Mouse (Mus musculus): ENCODE measurements around the gene Bmp8b. TPM values are rescaled to one million over a fixed set of nuclear protein-coding genes. Genes with fewer than 3 reads are reported as not detected.
A peak's percentile ranks its signal among the peaks of the same experiment; 100 is the strongest.
"Not testable (repeated sequence)": the region's sequence is repeated elsewhere in the genome, so short reads cannot be mapped to it uniquely, and the experiment has no call there.

The Bmp8b gene
- polyA plus RNA-seq, 1 experiment from 2014 or later: 0.24 TPM

DNA sequence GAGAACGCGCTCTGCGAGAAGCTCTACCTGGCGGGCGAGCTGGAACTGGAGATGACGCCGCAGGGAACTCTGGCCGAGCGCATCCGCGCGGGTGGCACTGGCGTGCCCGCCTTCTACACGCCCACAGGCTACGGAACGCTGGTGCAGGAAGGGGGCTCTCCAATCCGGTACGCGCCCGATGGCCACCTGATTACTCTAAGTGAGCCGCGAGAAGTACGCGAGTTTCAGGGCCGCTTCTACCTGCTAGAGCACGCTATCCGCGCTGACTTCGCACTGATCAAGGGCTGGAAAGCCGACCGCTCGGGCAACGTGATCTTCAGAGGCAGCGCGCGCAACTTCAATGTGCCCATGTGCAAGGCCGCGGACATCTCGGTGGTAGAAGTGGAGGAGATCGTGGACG lies 11.7 kb downstream of the Bmp8b start:
- H3K27ac ChIP-seq (ENCODE audit: low read depth, low read length); H3K4me1 ChIP-seq (replicated peaks; ENCODE audit: control insufficient read depth, insufficient read depth, low read length); H3K9me3 ChIP-seq (ENCODE audit: control insufficient read depth, low read length); H3K36me3 ChIP-seq (ENCODE audit: control insufficient read depth, insufficient read depth, low read length); DNase-seq (ENCODE audit: low spot score); H3K9ac ChIP-seq (ENCODE audit: low read length); H3K27me3 ChIP-seq (ENCODE audit: control insufficient read depth, insufficient read depth, low read length): not testable (repeated sequence)
- peak; percentile 29; the same call in 1 of the 2 replicates for ATAC-seq (replicated peaks; ENCODE audit: low FRiP score)
- WGBS: 22% methylated on average over 33 of the region's 42 CpGs
- H3K4me3 ChIP-seq (ENCODE audit: low read depth, low read length): peak overlapping the region; percentile 9; the same call in 1 of the 2 replicates
- H3K4me2 ChIP-seq (ENCODE audit: low read depth, low read length, severe bottlenecking): peak overlapping the region; percentile 48

DNA sequence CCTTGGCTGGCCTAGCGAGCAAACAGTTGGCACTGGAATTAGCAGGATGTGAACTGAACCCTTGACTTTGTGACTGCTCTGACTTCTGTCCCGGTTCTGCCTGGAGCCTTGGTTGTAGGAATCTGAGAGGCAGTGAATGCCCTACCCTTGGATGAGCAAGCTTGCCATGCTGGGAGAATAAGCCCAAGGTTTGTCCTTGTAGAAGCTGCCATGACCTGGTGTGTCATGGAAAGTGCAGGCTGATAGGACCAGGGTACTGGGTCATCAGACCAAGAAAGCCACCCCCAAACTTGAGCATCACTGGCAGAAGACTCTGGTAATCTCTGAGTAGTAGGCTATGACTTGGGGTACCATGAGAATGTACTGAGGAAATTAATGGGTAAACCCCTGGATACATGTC lies 16.3 kb downstream of the Bmp8b start:
- DNase-seq (ENCODE audit: low spot score) (no peak), ATAC-seq (replicated peaks; ENCODE audit: low FRiP score) (no peak)
- Histone ChIP-seq H3K27ac (ENCODE audit: low read depth, low read length) (no peak overlapping the region), H3K27me3 (ENCODE audit: control insufficient read depth, insufficient read depth, low read length) (no peaks in the 10 kb centered on the region; the same call in 1 of the 2 replicates), H3K4me1 (replicated peaks; ENCODE audit: control insufficient read depth, insufficient read depth, low read length) (no peaks in the 10 kb centered on the region), H3K9ac (ENCODE audit: low read length) (no peak overlapping the region), H3K4me3 (ENCODE audit: low read depth, low read length) (no peak overlapping the region), H3K36me3 (ENCODE audit: control insufficient read depth, insufficient read depth, low read length) (no peaks in the 10 kb centered on the region; the same call in 1 of the 2 replicates), H3K9me3 (ENCODE audit: control insufficient read depth, low read length) (no peaks in the 10 kb centered on the region), H3K4me2 (ENCODE audit: low read depth, low read length, severe bottlenecking) (no peak overlapping the region)
- 90% methylated on average over 2 of the region's 2 CpGs for WGBS

DNA sequence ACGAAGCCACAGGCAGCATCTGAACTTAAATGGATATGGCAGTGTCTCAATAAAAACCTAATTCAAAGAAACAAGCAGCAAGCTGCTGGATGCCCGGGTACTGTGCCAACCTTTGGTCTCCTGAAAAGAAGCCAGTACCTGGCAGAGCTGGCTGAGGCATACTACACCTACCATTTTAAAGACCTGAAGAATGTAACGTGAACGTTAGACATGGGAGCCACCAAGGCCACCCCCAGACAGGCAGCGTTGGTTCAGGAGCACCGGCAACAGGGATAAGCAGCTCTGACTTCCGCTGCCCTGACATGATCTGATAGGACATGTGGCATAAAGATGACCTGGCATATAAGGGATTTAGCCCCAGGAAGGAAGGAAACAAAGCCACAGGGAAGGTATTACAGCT lies 21.7 kb downstream of the Bmp8b start:
- no peak for ATAC-seq (replicated peaks; ENCODE audit: low FRiP score)
- Histone ChIP-seq H3K27ac (ENCODE audit: low read depth, low read length) (no peak overlapping the region), H3K4me1 (replicated peaks; ENCODE audit: control insufficient read depth, insufficient read depth, low read length) (no peaks in the 10 kb centered on the region), H3K36me3 (ENCODE audit: control insufficient read depth, insufficient read depth, low read length) (peaks cover 16% of the 10 kb centered on the region; the same call in 1 of the 2 replicates), H3K4me3 (ENCODE audit: low read depth, low read length) (no peak overlapping the region), H3K9me3 (ENCODE audit: control insufficient read depth, low read length) (no peaks in the 10 kb centered on the region), H3K9ac (ENCODE audit: low read length) (no peak overlapping the region), H3K27me3 (ENCODE audit: control insufficient read depth, insufficient read depth, low read length) (no peaks in the 10 kb centered on the region), H3K4me2 (ENCODE audit: low read depth, low read length, severe bottlenecking) (no peak overlapping the region)
- 92% methylated on average over 7 of the region's 7 CpGs for WGBS
- peak; percentile 7 for DNase-seq (ENCODE audit: low spot score)

DNA sequence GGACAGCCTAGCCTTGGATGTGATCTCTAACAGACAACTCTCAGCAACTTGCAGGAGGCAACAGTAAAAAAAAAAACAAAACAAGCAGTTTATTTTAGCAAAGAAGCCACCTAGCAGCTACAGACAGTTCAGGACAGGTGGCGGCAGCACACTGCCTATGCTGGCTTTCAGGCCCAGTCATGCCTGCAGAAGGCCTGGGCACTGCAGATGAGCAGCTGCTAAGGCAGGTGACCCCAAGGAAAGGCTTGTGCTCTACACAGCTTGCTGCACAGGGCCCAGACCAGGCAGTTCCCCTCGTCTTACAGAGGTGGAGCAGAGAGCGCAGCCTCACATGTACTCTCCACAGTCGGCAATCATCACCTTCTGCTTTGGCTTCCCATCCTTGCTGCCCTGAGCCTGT lies 22.1 kb downstream of the Bmp8b start:
- Histone ChIP-seq H3K4me3 (ENCODE audit: low read depth, low read length) (no peak overlapping the region), H3K4me1 (replicated peaks; ENCODE audit: control insufficient read depth, insufficient read depth, low read length) (no peaks in the 10 kb centered on the region), H3K27me3 (ENCODE audit: control insufficient read depth, insufficient read depth, low read length) (no peaks in the 10 kb centered on the region), H3K9ac (ENCODE audit: low read length) (no peak overlapping the region), H3K27ac (ENCODE audit: low read depth, low read length) (no peak overlapping the region), H3K36me3 (ENCODE audit: control insufficient read depth, insufficient read depth, low read length) (peaks cover 16% of the 10 kb centered on the region; the same call in 1 of the 2 replicates), H3K4me2 (ENCODE audit: low read depth, low read length, severe bottlenecking) (no peak overlapping the region), H3K9me3 (ENCODE audit: control insufficient read depth, low read length) (no peaks in the 10 kb centered on the region)
- DNase-seq (ENCODE audit: low spot score) (peak; percentile 48), ATAC-seq (replicated peaks; ENCODE audit: low FRiP score) (no peak)
- 88% methylated on average over 4 of the region's 4 CpGs for WGBS

DNA sequence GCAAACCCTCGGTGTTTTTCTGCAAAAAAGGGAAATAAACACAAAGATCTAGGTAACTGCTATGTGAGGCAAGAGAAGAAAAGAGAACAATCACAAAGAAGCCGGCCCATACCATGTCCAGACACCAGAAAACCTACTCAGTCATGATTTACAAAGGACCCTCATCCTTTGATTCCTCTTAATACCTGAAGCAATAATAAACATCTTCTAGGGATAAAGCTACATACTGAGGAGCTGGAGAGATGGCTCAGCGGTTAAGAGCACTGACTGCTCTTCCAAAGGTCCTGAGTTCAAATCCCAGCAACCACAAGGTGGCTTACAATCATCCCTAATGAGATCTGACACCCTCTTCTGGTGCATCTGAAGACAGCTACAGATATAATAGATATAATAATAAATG lies 32.6 kb downstream of the Bmp8b start:
- no peaks in the 10 kb centered on the region; the same call in 1 of the 2 replicates for H3K4me1 ChIP-seq (replicated peaks; ENCODE audit: control insufficient read depth, insufficient read depth, low read length)
- peaks cover 7% of the 10 kb centered on the region; the same call in 1 of the 2 replicates for H3K36me3 ChIP-seq (ENCODE audit: control insufficient read depth, insufficient read depth, low read length)
- no peak overlapping the region for H3K27ac ChIP-seq (ENCODE audit: low read depth, low read length)
- 92% methylated on average over 3 of the region's 3 CpGs for WGBS
- H3K4me3 ChIP-seq (ENCODE audit: low read depth, low read length): no peak overlapping the region
- H3K9me3 ChIP-seq (ENCODE audit: control insufficient read depth, low read length): no peaks in the 10 kb centered on the region
- DNase-seq (ENCODE audit: low spot score) (no peak), ATAC-seq (replicated peaks; ENCODE audit: low FRiP score) (no peak)
- no peak overlapping the region for H3K4me2 ChIP-seq (ENCODE audit: low read depth, low read length, severe bottlenecking)
- no peak overlapping the region for H3K9ac ChIP-seq (ENCODE audit: low read length)
- H3K27me3 ChIP-seq (ENCODE audit: control insufficient read depth, insufficient read depth, low read length): peaks cover 2% of the 10 kb centered on the region; the same call in 1 of the 2 replicates

DNA sequence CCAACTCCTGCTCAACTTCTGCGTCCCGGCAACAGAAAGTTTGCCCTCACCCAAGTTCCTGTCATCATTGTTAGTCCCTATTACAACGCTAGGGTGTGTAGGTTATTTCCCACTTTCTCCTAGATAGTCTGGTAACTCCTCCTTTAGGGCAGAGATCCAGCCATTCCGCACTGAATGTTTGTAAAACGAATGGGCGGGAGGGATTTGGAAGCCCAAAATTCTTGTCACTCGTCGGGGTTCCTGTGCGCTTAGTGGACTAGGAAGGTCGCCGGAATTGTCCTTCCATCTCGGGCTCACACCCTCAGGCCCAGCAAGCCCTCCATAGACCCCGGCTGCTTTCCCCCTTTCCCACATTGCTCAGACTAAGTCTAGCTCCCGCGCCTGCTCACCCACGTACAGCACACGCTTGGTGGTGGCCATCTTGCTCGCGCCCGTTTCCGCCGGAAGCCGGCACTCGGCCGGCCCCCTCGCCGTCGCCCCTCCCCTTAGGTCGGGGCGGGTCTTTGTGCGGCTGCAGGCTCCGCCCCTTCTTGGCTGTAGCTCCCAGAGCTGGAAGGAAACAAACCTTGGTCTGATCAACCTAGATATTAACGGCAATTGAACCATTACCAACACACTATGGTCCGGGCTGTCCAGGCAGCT lies 34.7 kb downstream of the Bmp8b start, which contains the start of gene Ppie:
Gene Ppie (minus strand): TSS at position 439 of the 642 bp plus-strand sequence.
- Histone ChIP-seq H3K4me2 (ENCODE audit: low read depth, low read length, severe bottlenecking) (peak within 1 kb of the TSS; percentile 67), H3K4me1 (replicated peaks; ENCODE audit: control insufficient read depth, insufficient read depth, low read length) (no peaks in the 10 kb centered on the region; the same call in 1 of the 2 replicates), H3K27ac (ENCODE audit: low read depth, low read length) (peak within 1 kb of the TSS; percentile 47), H3K9me3 (ENCODE audit: control insufficient read depth, low read length) (no peaks in the 10 kb centered on the region), H3K36me3 (ENCODE audit: control insufficient read depth, insufficient read depth, low read length) (peaks cover 4% of the 10 kb centered on the region; the same call in 1 of the 2 replicates), H3K4me3 (ENCODE audit: low read depth, low read length) (peak within 1 kb of the TSS; percentile 73), H3K27me3 (ENCODE audit: control insufficient read depth, insufficient read depth, low read length) (peaks cover 2% of the 10 kb centered on the region; the same call in 1 of the 2 replicates), H3K9ac (ENCODE audit: low read length) (peak within 1 kb of the TSS; percentile 74)
- ATAC-seq (replicated peaks; ENCODE audit: low FRiP score) (peak; percentile 98), DNase-seq (ENCODE audit: low spot score) (peak; percentile 95)
- under 1% methylated on average over 34 of the region's 34 CpGs for WGBS

DNA sequence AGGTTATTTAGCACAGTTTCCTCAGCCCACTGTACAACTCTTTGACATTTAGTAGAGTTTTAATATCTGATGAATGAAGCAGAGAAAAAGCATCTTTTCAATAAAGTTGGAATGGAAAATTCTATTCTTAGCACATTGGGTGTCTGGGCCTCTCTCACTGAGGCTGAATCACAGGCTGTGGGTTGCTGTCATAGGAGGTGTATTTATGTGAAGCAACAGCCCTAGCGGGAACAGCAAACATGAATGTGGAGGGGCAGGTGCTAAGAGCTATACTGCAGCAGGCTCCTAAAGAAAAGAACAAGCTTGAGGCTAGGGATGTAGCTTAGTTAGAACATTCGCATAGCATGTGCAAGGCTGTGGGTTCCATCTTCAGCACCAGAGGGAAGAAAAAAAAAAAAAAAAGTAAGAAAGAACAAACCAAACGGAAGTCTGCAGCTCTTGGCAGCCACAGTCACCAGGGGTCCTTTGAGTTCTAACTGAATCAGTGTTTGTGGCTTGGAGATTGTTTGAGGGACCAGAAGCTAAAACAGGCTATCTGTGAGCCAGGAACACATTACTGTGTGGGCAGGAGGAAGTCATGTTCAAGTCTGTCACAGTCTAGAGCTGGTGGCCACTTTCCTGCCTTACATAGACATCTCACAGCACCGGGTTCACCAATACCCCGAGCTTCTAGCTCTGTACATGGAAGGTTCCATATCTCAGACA lies 42.6 kb downstream of the Bmp8b start:
- no peak overlapping the region for H3K9ac ChIP-seq (ENCODE audit: low read length)
- 82% methylated on average over 5 of the region's 5 CpGs for WGBS
- no peak for ATAC-seq (replicated peaks; ENCODE audit: low FRiP score)

DNA sequence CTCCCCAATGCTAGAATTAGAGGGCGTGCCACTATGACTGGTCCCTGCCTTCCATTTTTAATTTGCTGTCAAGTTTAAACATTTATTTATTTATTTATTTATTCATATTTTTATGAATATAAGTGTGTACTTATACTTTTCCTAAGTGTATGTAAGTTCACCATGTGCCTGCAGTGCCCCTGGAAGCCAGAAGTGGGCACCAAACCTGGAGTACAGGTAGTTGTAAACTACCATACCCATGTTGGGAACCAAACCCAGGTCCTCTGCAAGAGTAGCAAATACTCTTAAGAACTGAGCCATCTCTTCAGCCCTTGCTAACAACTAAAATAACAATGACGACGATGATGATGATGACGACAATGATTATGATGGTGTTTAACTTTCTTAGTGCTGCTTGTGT lies 47.0 kb downstream of the Bmp8b start:
- Histone ChIP-seq H3K9ac (ENCODE audit: low read length) (no peak overlapping the region), H3K9me3 (ENCODE audit: control insufficient read depth, low read length) (no peaks in the 10 kb centered on the region), H3K27ac (ENCODE audit: low read depth, low read length) (no peak overlapping the region), H3K36me3 (ENCODE audit: control insufficient read depth, insufficient read depth, low read length) (no peaks in the 10 kb centered on the region), H3K4me3 (ENCODE audit: low read depth, low read length) (no peak overlapping the region), H3K4me2 (ENCODE audit: low read depth, low read length, severe bottlenecking) (no peak overlapping the region), H3K4me1 (replicated peaks; ENCODE audit: control insufficient read depth, insufficient read depth, low read length) (no peaks in the 10 kb centered on the region), H3K27me3 (ENCODE audit: control insufficient read depth, insufficient read depth, low read length) (peaks cover 2% of the 10 kb centered on the region; the same call in 1 of the 2 replicates)
- DNase-seq (ENCODE audit: low spot score): no peak
- no peak for ATAC-seq (replicated peaks; ENCODE audit: low FRiP score)
- 78% methylated on average over 4 of the region's 4 CpGs for WGBS

More for the DNA sequence above, 42.6 kb downstream of the Bmp8b start:
- Histone ChIP-seq H3K36me3 (ENCODE audit: control insufficient read depth, insufficient read depth, low read length) (no peaks in the 10 kb centered on the region), H3K4me3 (ENCODE audit: low read depth, low read length) (no peak overlapping the region), H3K27me3 (ENCODE audit: control insufficient read depth, insufficient read depth, low read length) (no peaks in the 10 kb centered on the region), H3K4me2 (ENCODE audit: low read depth, low read length, severe bottlenecking) (no peak overlapping the region), H3K4me1 (replicated peaks; ENCODE audit: control insufficient read depth, insufficient read depth, low read length) (no peaks in the 10 kb centered on the region), H3K9me3 (ENCODE audit: control insufficient read depth, low read length) (no peaks in the 10 kb centered on the region), H3K27ac (ENCODE audit: low read depth, low read length) (no peak overlapping the region)
- no peak for DNase-seq (ENCODE audit: low spot score)

All from forebrain, embryonic 11.5 days (tissue).